Mouse (Mus musculus) heart, postnatal 0 days (tissue): ENCODE measurements around the gene Ano8. TPM values are rescaled to one million over a fixed set of nuclear protein-coding genes. Genes with fewer than 3 reads are reported as not detected.

Experiments used
- polyA plus RNA-seq: library from polyadenylated mRNA; unstranded; fragments of >200 nt; fragmentation: Nextera tagmentation; extraction: Ambion mirVana; gene quantifications from 2 replicates; pipeline ENCODE4 v1.2.1, GENCODE M21; 2015
- total RNA-seq: library from RNA; depleted of rRNA; stranded (reverse); fragments of >200 nt; gene quantifications from 2 replicates; pipeline ENCODE4 v1.2.3, GENCODE M21; 2014; ENCODE audit warnings: low replicate concordance; rRNA removed

Ano8 gene
- total and polyA plus RNA-seq, 2 experiments from 2014 or later = 0.74 to 10.8 TPM

Other genes with a start within 250 kb of the Ano8 start
- gene Myo9b, start 213.2 kb downstream of the Ano8 start, total RNA-seq = 35.0 and 40.7 TPM in 2 replicates
- gene Myo9b, start 213.2 kb downstream of the Ano8 start, polyA plus RNA-seq = 6.7 and 7.1 TPM in 2 replicates
- 50.6 and 53.9 TPM in 2 replicates for gene Haus8, start 213.0 kb downstream of the Ano8 start, total RNA-seq
- gene Haus8, start 213.0 kb downstream of the Ano8 start, polyA plus RNA-seq = 58.3 and 64.3 TPM in 2 replicates
- 91.3 and 127 TPM in 2 replicates for gene Use1, start 119.1 kb downstream of the Ano8 start, total RNA-seq
- 94.8 and 107 TPM in 2 replicates for gene Use1, start 119.1 kb downstream of the Ano8 start, polyA plus RNA-seq
- gene Ocel1, start 114.7 kb downstream of the Ano8 start, total RNA-seq = 10.2 and 10.6 TPM in 2 replicates
- gene Ocel1, start 114.7 kb downstream of the Ano8 start, polyA plus RNA-seq = 5.7 and 5.9 TPM in 2 replicates
- 162 and 174 TPM in 2 replicates for gene Nr2f6, start 104.0 kb downstream of the Ano8 start, total RNA-seq
- gene Nr2f6, start 104.0 kb downstream of the Ano8 start, polyA plus RNA-seq = 38.3 and 40.5 TPM in 2 replicates
- gene Ushbp1, start 90.2 kb downstream of the Ano8 start, total RNA-seq = 23.9 and 47.3 TPM in 2 replicates
- gene Ushbp1, start 90.2 kb downstream of the Ano8 start, polyA plus RNA-seq = 21.6 and 22.1 TPM in 2 replicates
- 99.2 and 155 TPM in 2 replicates for gene Babam1, start 89.1 kb downstream of the Ano8 start, total RNA-seq
- 60.2 and 62.5 TPM in 2 replicates for gene Babam1, start 89.1 kb downstream of the Ano8 start, polyA plus RNA-seq
- gene Ankle1, start 80.0 kb downstream of the Ano8 start, total RNA-seq = 9.5 and 12.1 TPM in 2 replicates
- 4.4 and 5.4 TPM in 2 replicates for gene Ankle1, start 80.0 kb downstream of the Ano8 start, polyA plus RNA-seq
- 57.7 and 69.8 TPM in 2 replicates for gene Abhd8, start 22.3 kb downstream of the Ano8 start, total RNA-seq
- gene Abhd8, start 22.3 kb downstream of the Ano8 start, polyA plus RNA-seq = 32.8 and 36.6 TPM in 2 replicates
- gene Mrpl34, start 21.0 kb downstream of the Ano8 start, total RNA-seq = 169 and 188 TPM in 2 replicates
- 284 and 320 TPM in 2 replicates for gene Mrpl34, start 21.0 kb downstream of the Ano8 start, polyA plus RNA-seq
- 73.5 and 89.9 TPM in 2 replicates for gene Dda1, start 16.8 kb downstream of the Ano8 start, total RNA-seq
- gene Dda1, start 16.8 kb downstream of the Ano8 start, polyA plus RNA-seq = 62.7 and 66.4 TPM in 2 replicates
- 21.1 and 36.7 TPM in 2 replicates for gene Gtpbp3, start 2.1 kb upstream of the Ano8 start, total RNA-seq
- gene Gtpbp3, start 2.1 kb upstream of the Ano8 start, polyA plus RNA-seq = 10.3 and 11.3 TPM in 2 replicates
- gene Plvap, start 25.8 kb upstream of the Ano8 start, total RNA-seq = 51.6 and 95.2 TPM in 2 replicates
- gene Plvap, start 25.8 kb upstream of the Ano8 start, polyA plus RNA-seq = 63.4 and 64.8 TPM in 2 replicates
- 1.1 TPM in 1 of 2 replicates, not detected in the other for gene Ccdc194, start 39.7 kb upstream of the Ano8 start, total RNA-seq
- gene Ccdc194, start 39.7 kb upstream of the Ano8 start, polyA plus RNA-seq = 0.12 and 0.14 TPM in 2 replicates
- 101 and 109 TPM in 2 replicates for gene Bst2, start 51.5 kb upstream of the Ano8 start, total RNA-seq
- gene Bst2, start 51.5 kb upstream of the Ano8 start, polyA plus RNA-seq = 42.9 and 43.3 TPM in 2 replicates
- 47.6 and 61.5 TPM in 2 replicates for gene Mvb12a, start 57.0 kb upstream of the Ano8 start, total RNA-seq
- 54.4 and 55.3 TPM in 2 replicates for gene Mvb12a, start 57.0 kb upstream of the Ano8 start, polyA plus RNA-seq
- 0.08 TPM in 1 of 2 replicates, not detected in the other for gene Tmem221, start 72.9 kb upstream of the Ano8 start, total RNA-seq
- 0.23 and 0.37 TPM in 2 replicates for gene Tmem221, start 72.9 kb upstream of the Ano8 start, polyA plus RNA-seq
- 0.50 TPM in 1 of 2 replicates, not detected in the other for gene Nxnl1, start 80.6 kb upstream of the Ano8 start, total RNA-seq
- 0.12 TPM in 2 replicates for gene Nxnl1, start 80.6 kb upstream of the Ano8 start, polyA plus RNA-seq
- gene Slc27a1, start 82.9 kb upstream of the Ano8 start, total RNA-seq = 68.4 and 178 TPM in 2 replicates
- 62.1 and 68.5 TPM in 2 replicates for gene Slc27a1, start 82.9 kb upstream of the Ano8 start, polyA plus RNA-seq
- 333 and 425 TPM in 2 replicates for gene Pgls, start 106.2 kb upstream of the Ano8 start, total RNA-seq
- gene Pgls, start 106.2 kb upstream of the Ano8 start, polyA plus RNA-seq = 210 and 212 TPM in 2 replicates
- gene Fam129c, start 111.7 kb upstream of the Ano8 start, total RNA-seq = 0.04 and 12.6 TPM in 2 replicates
- 0.59 and 1.6 TPM in 2 replicates for gene Fam129c, start 111.7 kb upstream of the Ano8 start, polyA plus RNA-seq
- 84.1 and 108 TPM in 2 replicates for gene Colgalt1, start 125.0 kb upstream of the Ano8 start, total RNA-seq
- gene Colgalt1, start 125.0 kb upstream of the Ano8 start, polyA plus RNA-seq = 32.7 and 35.4 TPM in 2 replicates
- gene Unc13a, start 185.8 kb upstream of the Ano8 start, total RNA-seq = 0.57 and 1.2 TPM in 2 replicates
- 0.51 and 0.60 TPM in 2 replicates for gene Unc13a, start 185.8 kb upstream of the Ano8 start, polyA plus RNA-seq
- 14.6 and 16.9 TPM in 2 replicates for gene Jak3, start 190.3 kb upstream of the Ano8 start, total RNA-seq
- 5.7 and 5.8 TPM in 2 replicates for gene Jak3, start 190.3 kb upstream of the Ano8 start, polyA plus RNA-seq
- not detected in 2 replicates for gene Insl3, start 203.3 kb upstream of the Ano8 start, total RNA-seq
- 1.5 and 2.4 TPM in 2 replicates for gene Insl3, start 203.3 kb upstream of the Ano8 start, polyA plus RNA-seq
- gene B3gnt3, start 215.8 kb upstream of the Ano8 start, total RNA-seq = 8.7 TPM in 2 replicates
- gene B3gnt3, start 215.8 kb upstream of the Ano8 start, polyA plus RNA-seq = 6.4 TPM in 2 replicates
- 0.04 and 1.1 TPM in 2 replicates for gene Fcho1, start 239.8 kb upstream of the Ano8 start, total RNA-seq
- 0.92 and 1.4 TPM in 2 replicates for gene Fcho1, start 239.8 kb upstream of the Ano8 start, polyA plus RNA-seq